Mouse (Mus musculus): ENCODE data around the gene Galnt15. TPM values are rescaled to one million over a fixed set of nuclear protein-coding genes. Genes with fewer than 3 reads are reported as not detected.

Galnt15 gene
- polyA plus RNA-seq, 1 experiment from 2014 or later: not detected

GRCm38 (mm10) chr14:32046357-32046756 lies 17.6 kb downstream of the Galnt15 start:
- 79% methylated on average over 8 of the region's 8 CpGs for WGBS
- Histone ChIP-seq H3K9ac (ENCODE audit: low read length) (no peak overlapping the region), H3K4me2 (ENCODE audit: low read depth, severe bottlenecking) (no peak overlapping the region), H3K4me3 (ENCODE audit: low read depth, low read length) (no peak overlapping the region), H3K9me3 (ENCODE audit: control insufficient read depth, low read length) (no peaks in the 10 kb centered on the region), H3K27me3 (ENCODE audit: control insufficient read depth, insufficient read depth, low read length) (no peaks in the 10 kb centered on the region), H3K36me3 (ENCODE audit: control insufficient read depth, insufficient read depth, low read length) (no peaks in the 10 kb centered on the region), H3K4me1 (ENCODE audit: control insufficient read depth, insufficient read depth, low read length) (no peaks in the 10 kb centered on the region), H3K27ac (replicated peaks; ENCODE audit: low read depth, low read length) (no peak overlapping the region)
- no peak for DNase-seq (ENCODE audit: low spot score)
- no peak for ATAC-seq (ENCODE audit: insufficient number of reproducible peaks, low FRiP score, low TSS enrichment, low read depth)

- no peaks in the 10 kb centered on the region for H3K27me3 ChIP-seq (ENCODE audit: control insufficient read depth, insufficient read depth, low read length)
- no peak overlapping the region for H3K4me2 ChIP-seq (ENCODE audit: low read depth, severe bottlenecking)
- H3K9ac ChIP-seq (ENCODE audit: low read length): no peak overlapping the region
- no peaks in the 10 kb centered on the region for H3K36me3 ChIP-seq (ENCODE audit: control insufficient read depth, insufficient read depth, low read length)
- H3K4me1 ChIP-seq (ENCODE audit: control insufficient read depth, insufficient read depth, low read length): no peaks in the 10 kb centered on the region
- ATAC-seq (ENCODE audit: insufficient number of reproducible peaks, low FRiP score, low TSS enrichment, low read depth) (no peak), DNase-seq (ENCODE audit: low spot score) (no peak)
- H3K27ac ChIP-seq (replicated peaks; ENCODE audit: low read depth, low read length): no peak overlapping the region
- no peak overlapping the region for H3K4me3 ChIP-seq (ENCODE audit: low read depth, low read length)
- 87% methylated on average over 6 of the region's 6 CpGs for whole genome bisulfite sequencing
- H3K9me3 ChIP-seq (ENCODE audit: control insufficient read depth, low read length): no peaks in the 10 kb centered on the region
These were observed 21.4 kb downstream of the Galnt15 start for GRCm38 (mm10) chr14:32050171-32050570.

GRCm38 (mm10) chr14:32053895-32054294 lies 25.1 kb downstream of the Galnt15 start:
- WGBS: 75% methylated on average over 5 of the region's 5 CpGs

GRCm38 (mm10) chr14:32054788-32055187 lies 26.0 kb downstream of the Galnt15 start:
- ATAC-seq (ENCODE audit: insufficient number of reproducible peaks, low FRiP score, low TSS enrichment, low read depth) (no peak), DNase-seq (ENCODE audit: low spot score) (no peak)
- Histone ChIP-seq H3K4me1 (ENCODE audit: control insufficient read depth, insufficient read depth, low read length) (no peaks in the 10 kb centered on the region), H3K27ac (replicated peaks; ENCODE audit: low read depth, low read length) (no peak overlapping the region), H3K27me3 (ENCODE audit: control insufficient read depth, insufficient read depth, low read length) (no peaks in the 10 kb centered on the region), H3K4me2 (ENCODE audit: low read depth, severe bottlenecking) (no peak overlapping the region), H3K9ac (ENCODE audit: low read length) (no peak overlapping the region), H3K9me3 (ENCODE audit: control insufficient read depth, low read length) (no peaks in the 10 kb centered on the region), H3K36me3 (ENCODE audit: control insufficient read depth, insufficient read depth, low read length) (no peaks in the 10 kb centered on the region), H3K4me3 (ENCODE audit: low read depth, low read length) (no peak overlapping the region)
- 63% methylated on average over 10 of the region's 10 CpGs for WGBS

More at GRCm38 (mm10) chr14:32053895-32054294, 25.1 kb downstream of the Galnt15 start:
- Histone ChIP-seq H3K4me1 (ENCODE audit: control insufficient read depth, insufficient read depth, low read length) (no peaks in the 10 kb centered on the region), H3K36me3 (ENCODE audit: control insufficient read depth, insufficient read depth, low read length) (no peaks in the 10 kb centered on the region), H3K27me3 (ENCODE audit: control insufficient read depth, insufficient read depth, low read length) (no peaks in the 10 kb centered on the region), H3K4me3 (ENCODE audit: low read depth, low read length) (no peak overlapping the region), H3K9me3 (ENCODE audit: control insufficient read depth, low read length) (no peaks in the 10 kb centered on the region), H3K4me2 (ENCODE audit: low read depth, severe bottlenecking) (no peak overlapping the region), H3K27ac (replicated peaks; ENCODE audit: low read depth, low read length) (no peak overlapping the region), H3K9ac (ENCODE audit: low read length) (no peak overlapping the region)
- DNase-seq (ENCODE audit: low spot score) (no peak), ATAC-seq (ENCODE audit: insufficient number of reproducible peaks, low FRiP score, low TSS enrichment, low read depth) (no peak)

- H3K9me3 ChIP-seq (ENCODE audit: control insufficient read depth, low read length): no peaks in the 10 kb centered on the region
- no peak overlapping the region for H3K27ac ChIP-seq (replicated peaks; ENCODE audit: low read depth, low read length)
- ATAC-seq (ENCODE audit: insufficient number of reproducible peaks, low FRiP score, low TSS enrichment, low read depth) (no peak), DNase-seq (ENCODE audit: low spot score) (no peak)
- H3K4me3 ChIP-seq (ENCODE audit: low read depth, low read length): no peak overlapping the region
- WGBS: 70% methylated on average over 8 of the region's 8 CpGs
- no peak overlapping the region for H3K4me2 ChIP-seq (ENCODE audit: low read depth, severe bottlenecking)
- no peaks in the 10 kb centered on the region for H3K4me1 ChIP-seq (ENCODE audit: control insufficient read depth, insufficient read depth, low read length)
- no peak overlapping the region for H3K9ac ChIP-seq (ENCODE audit: low read length)
- H3K36me3 ChIP-seq (ENCODE audit: control insufficient read depth, insufficient read depth, low read length): no peaks in the 10 kb centered on the region
- no peaks in the 10 kb centered on the region for H3K27me3 ChIP-seq (ENCODE audit: control insufficient read depth, insufficient read depth, low read length)
These were observed 27.0 kb downstream of the Galnt15 start for GRCm38 (mm10) chr14:32055781-32056180.

- Histone ChIP-seq H3K4me2 (ENCODE audit: low read depth, severe bottlenecking) (no peak overlapping the region), H3K4me3 (ENCODE audit: low read depth, low read length) (no peak overlapping the region), H3K36me3 (ENCODE audit: control insufficient read depth, insufficient read depth, low read length) (no peaks in the 10 kb centered on the region), H3K27me3 (ENCODE audit: control insufficient read depth, insufficient read depth, low read length) (no peaks in the 10 kb centered on the region), H3K4me1 (ENCODE audit: control insufficient read depth, insufficient read depth, low read length) (no peaks in the 10 kb centered on the region), H3K9ac (ENCODE audit: low read length) (no peak overlapping the region), H3K27ac (replicated peaks; ENCODE audit: low read depth, low read length) (no peak overlapping the region), H3K9me3 (ENCODE audit: control insufficient read depth, low read length) (no peaks in the 10 kb centered on the region)
- DNase-seq (ENCODE audit: low spot score): peak; percentile 39
- ATAC-seq (ENCODE audit: insufficient number of reproducible peaks, low FRiP score, low TSS enrichment, low read depth): no peak
- WGBS: 87% methylated on average over 2 of the region's 2 CpGs
These were observed 27.9 kb downstream of the Galnt15 start for GRCm38 (mm10) chr14:32056675-32057074.

- DNase-seq (ENCODE audit: low spot score): no peak
- WGBS: 86% methylated on average over 4 of the region's 4 CpGs
- Histone ChIP-seq H3K9me3 (ENCODE audit: control insufficient read depth, low read length) (no peaks in the 10 kb centered on the region), H3K27me3 (ENCODE audit: control insufficient read depth, insufficient read depth, low read length) (no peaks in the 10 kb centered on the region), H3K4me3 (ENCODE audit: low read depth, low read length) (no peak overlapping the region), H3K4me2 (ENCODE audit: low read depth, severe bottlenecking) (no peak overlapping the region), H3K4me1 (ENCODE audit: control insufficient read depth, insufficient read depth, low read length) (no peaks in the 10 kb centered on the region), H3K9ac (ENCODE audit: low read length) (no peak overlapping the region), H3K36me3 (ENCODE audit: control insufficient read depth, insufficient read depth, low read length) (no peaks in the 10 kb centered on the region), H3K27ac (replicated peaks; ENCODE audit: low read depth, low read length) (no peak overlapping the region)
- ATAC-seq (ENCODE audit: insufficient number of reproducible peaks, low FRiP score, low TSS enrichment, low read depth): no peak
These were observed 28.9 kb downstream of the Galnt15 start for GRCm38 (mm10) chr14:32057664-32058063.

- no peak for DNase-seq (ENCODE audit: low spot score)
- no peaks in the 10 kb centered on the region for H3K27me3 ChIP-seq (ENCODE audit: control insufficient read depth, insufficient read depth, low read length)
- 80% methylated on average over 4 of the region's 4 CpGs for WGBS
- no peaks in the 10 kb centered on the region for H3K4me1 ChIP-seq (ENCODE audit: control insufficient read depth, insufficient read depth, low read length)
- no peak overlapping the region for H3K27ac ChIP-seq (replicated peaks; ENCODE audit: low read depth, low read length)
- no peak overlapping the region for H3K4me3 ChIP-seq (ENCODE audit: low read depth, low read length)
- H3K4me2 ChIP-seq (ENCODE audit: low read depth, severe bottlenecking): no peak overlapping the region
- no peaks in the 10 kb centered on the region for H3K9me3 ChIP-seq (ENCODE audit: control insufficient read depth, low read length)
- H3K9ac ChIP-seq (ENCODE audit: low read length): no peak overlapping the region
- ATAC-seq (ENCODE audit: insufficient number of reproducible peaks, low FRiP score, low TSS enrichment, low read depth): no peak
- H3K36me3 ChIP-seq (ENCODE audit: control insufficient read depth, insufficient read depth, low read length): no peaks in the 10 kb centered on the region
These were observed 32.6 kb downstream of the Galnt15 start for GRCm38 (mm10) chr14:32061398-32061797.

GRCm38 (mm10) chr14:32072807-32073206 lies 44.0 kb downstream of the Galnt15 start:
- no peak overlapping the region for H3K4me3 ChIP-seq (ENCODE audit: low read depth, low read length)
- ATAC-seq (ENCODE audit: insufficient number of reproducible peaks, low FRiP score, low TSS enrichment, low read depth) (no peak), DNase-seq (ENCODE audit: low spot score) (no peak)
- H3K9ac ChIP-seq (ENCODE audit: low read length): no peak overlapping the region
- no peaks in the 10 kb centered on the region for H3K36me3 ChIP-seq (ENCODE audit: control insufficient read depth, insufficient read depth, low read length)
- no peak overlapping the region for H3K4me2 ChIP-seq (ENCODE audit: low read depth, severe bottlenecking)
- H3K27ac ChIP-seq (replicated peaks; ENCODE audit: low read depth, low read length): no peak overlapping the region
- 0 out of 2 replicates have a peak, but pooled peaks cover 2% of the 10 kb centered on the region for H3K4me1 ChIP-seq (ENCODE audit: control insufficient read depth, insufficient read depth, low read length)
- H3K27me3 ChIP-seq (ENCODE audit: control insufficient read depth, insufficient read depth, low read length): no peaks in the 10 kb centered on the region
- H3K9me3 ChIP-seq (ENCODE audit: control insufficient read depth, low read length): no peaks in the 10 kb centered on the region

Measured in limb, embryonic 11.5 days (tissue).